Comparison of ENCODE assay signal across 15 mouse cellular contexts in the genomic region with DNA sequence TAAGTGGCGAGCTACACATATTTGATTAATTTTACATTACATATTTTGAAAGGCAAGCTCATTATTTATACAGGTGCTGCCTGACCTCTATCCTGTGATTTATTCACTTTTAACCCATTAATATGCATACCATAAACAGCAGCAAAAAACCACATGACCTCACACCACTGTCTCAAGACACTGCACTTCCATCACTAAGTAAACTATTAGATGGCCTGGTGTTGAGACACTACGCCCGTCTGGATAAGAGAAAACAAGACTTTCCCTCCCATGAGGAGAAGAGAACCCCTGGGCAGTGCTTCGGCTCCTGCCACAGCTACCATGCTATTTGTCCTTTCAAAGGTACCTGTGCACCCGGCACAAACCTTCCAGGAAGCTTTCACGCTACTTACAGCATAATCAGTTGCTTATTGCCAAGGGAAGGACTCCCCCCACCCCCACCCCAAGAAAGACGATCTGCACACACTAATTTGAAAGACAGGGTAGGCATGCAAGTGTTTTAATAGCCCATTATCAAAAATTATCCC.
DNase-seq lines count a peak whose midpoint lies in the region; ATAC-seq lines count a peak whose summit lies in the region.
"Had no signal": no experiment of that assay in that cellular context is flagged by ENCODE, and none has a peak within 500 bp of the region (broad histone marks: within the 10 kb centered on the region; RNA-seq: fewer than 3 reads in every experiment).

No protein-coding gene starts in this region.

- H3K9me3 ChIP-seq in embryonic facial prominence, embryonic 12.5 days = no peaks in the 10 kb centered on the region
- no peaks in the 10 kb centered on the region for H3K9me3 ChIP-seq in embryonic facial prominence, embryonic 10.5 days
- H3K9me3 ChIP-seq in hindbrain, embryonic 12.5 days (replicated peaks) = no peaks in the 10 kb centered on the region
- H3K9me3 ChIP-seq in hindbrain, embryonic 11.5 days (ENCODE audit: control insufficient read depth, low read length) = no peaks in the 10 kb centered on the region
- H3K9me3 ChIP-seq in limb, embryonic 12.5 days = no peaks in the 10 kb centered on the region
- no peaks in the 10 kb centered on the region for H3K9me3 ChIP-seq in limb, embryonic 10.5 days (replicated peaks)
- no peaks in the 10 kb centered on the region for H3K9me3 ChIP-seq in stomach, embryonic 14.5 days (ENCODE audit: control insufficient read depth, low read depth, low read length)

- peaks cover 48% of the 10 kb centered on the region for H3K4me1 ChIP-seq in embryonic facial prominence, embryonic 12.5 days
- H3K4me1 ChIP-seq in embryonic facial prominence, embryonic 10.5 days = peaks cover 48% of the 10 kb centered on the region
- H3K4me1 ChIP-seq in hindbrain, embryonic 12.5 days = peaks cover 28% of the 10 kb centered on the region
- no peaks in the 10 kb centered on the region for H3K4me1 ChIP-seq in hindbrain, embryonic 11.5 days (replicated peaks; ENCODE audit: control insufficient read depth, insufficient read depth, low read length)
- H3K4me1 ChIP-seq in limb, embryonic 12.5 days (replicated peaks) = peaks cover 49% of the 10 kb centered on the region
- H3K4me1 ChIP-seq in limb, embryonic 10.5 days = peaks cover 34% of the 10 kb centered on the region
- H3K4me1 ChIP-seq in stomach, embryonic 14.5 days (ENCODE audit: control insufficient read depth, insufficient read depth, low read length) = peaks cover 35% of the 10 kb centered on the region

- H3K4me2 ChIP-seq in embryonic facial prominence, embryonic 12.5 days (replicated peaks) = 0 out of 2 replicates have a peak overlapping the region, but pooled peaks have one; percentile 11
- no peak overlapping the region for H3K4me2 ChIP-seq in hindbrain, embryonic 12.5 days (replicated peaks)
- no peak overlapping the region for H3K4me2 ChIP-seq in hindbrain, embryonic 11.5 days (replicated peaks; ENCODE audit: low read depth, low read length)
- H3K4me2 ChIP-seq in limb, embryonic 12.5 days = no peak overlapping the region
- H3K4me2 ChIP-seq in stomach, embryonic 14.5 days (replicated peaks; ENCODE audit: low read depth, low read length) = no peak overlapping the region

- no peak for ATAC-seq in embryonic facial prominence, embryonic 12.5 days (ENCODE audit: insufficient number of reproducible peaks, insufficient read depth, low FRiP score, low TSS enrichment)
- ATAC-seq in hindbrain, embryonic 12.5 days (ENCODE audit: low FRiP score) = 0 out of 2 replicates have a peak, but pooled peaks have one; percentile 27
- no peak for ATAC-seq in hindbrain, embryonic 11.5 days (ENCODE audit: low FRiP score)
- ATAC-seq in limb, embryonic 12.5 days (ENCODE audit: insufficient number of reproducible peaks, insufficient read depth, low FRiP score, low TSS enrichment, low read depth) = no peak
- ATAC-seq in stomach, embryonic 14.5 days (ENCODE audit: insufficient number of reproducible peaks, insufficient read depth, low FRiP score, low read depth) = no peak
- ATAC-seq: hindbrain, embryonic 16.5 days had no signal

- no peak overlapping the region for H3K9ac ChIP-seq in embryonic facial prominence, embryonic 12.5 days
- no peak overlapping the region for H3K9ac ChIP-seq in hindbrain, embryonic 12.5 days
- no peak overlapping the region for H3K9ac ChIP-seq in hindbrain, embryonic 11.5 days (ENCODE audit: low read depth, low read length)
- no peak overlapping the region for H3K9ac ChIP-seq in limb, embryonic 12.5 days (replicated peaks)
- H3K9ac ChIP-seq in stomach, embryonic 14.5 days (replicated peaks; ENCODE audit: low read depth, low read length) = no peak overlapping the region
- H3K9ac ChIP-seq: forebrain, postnatal 0 days had no signal

- DNase-seq in embryonic facial prominence, embryonic 10.5 days (ENCODE audit: low spot score) = no peak
- DNase-seq in hindbrain, embryonic 11.5 days (ENCODE audit: low spot score) = no peak
- DNase-seq in limb, embryonic 10.5 days (ENCODE audit: low spot score) = no peak
- no peak for DNase-seq in spleen, postnatal 36 days (ENCODE audit: low spot score in 2 of 2)
- DNase-seq: adrenal gland, postnatal 25 days; cerebellum, adult 9-10 months; forebrain, postnatal 0 days; lung, postnatal 14 days; right cerebral cortex, postnatal 25 days; thymus, postnatal 25 days had no signal

- H3K36me3 ChIP-seq in embryonic facial prominence, embryonic 12.5 days = no peaks in the 10 kb centered on the region
- no peaks in the 10 kb centered on the region for H3K36me3 ChIP-seq in embryonic facial prominence, embryonic 10.5 days (replicated peaks)
- H3K36me3 ChIP-seq in hindbrain, embryonic 12.5 days = no peaks in the 10 kb centered on the region
- no peaks in the 10 kb centered on the region for H3K36me3 ChIP-seq in hindbrain, embryonic 11.5 days (ENCODE audit: control insufficient read depth, insufficient read depth, low read length)
- no peaks in the 10 kb centered on the region for H3K36me3 ChIP-seq in limb, embryonic 12.5 days
- H3K36me3 ChIP-seq in limb, embryonic 10.5 days = no peaks in the 10 kb centered on the region
- H3K36me3 ChIP-seq in stomach, embryonic 14.5 days (ENCODE audit: control insufficient read depth, insufficient read depth, low read length) = no peaks in the 10 kb centered on the region

- H3K27ac ChIP-seq in embryonic facial prominence, embryonic 12.5 days = peak overlapping the region; percentile 78
- H3K27ac ChIP-seq in embryonic facial prominence, embryonic 10.5 days (replicated peaks) = no peak overlapping the region
- peak overlapping the region; percentile 12; the same call in 1 of the 2 replicates for H3K27ac ChIP-seq in hindbrain, embryonic 12.5 days
- no peak overlapping the region for H3K27ac ChIP-seq in hindbrain, embryonic 11.5 days (ENCODE audit: low read depth, low read length)
- H3K27ac ChIP-seq in limb, embryonic 12.5 days = peak overlapping the region; percentile 47; the same call in 1 of the 2 replicates
- no peak overlapping the region for H3K27ac ChIP-seq in limb, embryonic 10.5 days
- H3K27ac ChIP-seq in stomach, embryonic 14.5 days (ENCODE audit: low read length) = peak overlapping the region; percentile 4; the same call in 1 of the 2 replicates

- WGBS in embryonic facial prominence, embryonic 12.5 days = 38% methylated on average over 7 of the region's 7 CpGs
- 52% methylated on average over 7 of the region's 7 CpGs for WGBS in embryonic facial prominence, embryonic 10.5 days
- WGBS in hindbrain, embryonic 12.5 days = 62% methylated on average over 7 of the region's 7 CpGs
- 62% methylated on average over 7 of the region's 7 CpGs for WGBS in hindbrain, embryonic 11.5 days
- 53% methylated on average over 7 of the region's 7 CpGs for WGBS in limb, embryonic 12.5 days
- 66% methylated on average over 7 of the region's 7 CpGs for WGBS in limb, embryonic 10.5 days
- WGBS in stomach, embryonic 14.5 days = 62% methylated on average over 7 of the region's 7 CpGs

- H3K4me3 ChIP-seq in embryonic facial prominence, embryonic 12.5 days = no peak overlapping the region
- H3K4me3 ChIP-seq in embryonic facial prominence, embryonic 10.5 days = no peak overlapping the region
- H3K4me3 ChIP-seq in hindbrain, embryonic 12.5 days = no peak overlapping the region
- H3K4me3 ChIP-seq in hindbrain, embryonic 11.5 days (ENCODE audit: low read depth, low read length) = no peak overlapping the region
- H3K4me3 ChIP-seq in limb, embryonic 12.5 days (replicated peaks) = no peak overlapping the region
- no peak overlapping the region for H3K4me3 ChIP-seq in limb, embryonic 10.5 days
- no peak overlapping the region for H3K4me3 ChIP-seq in stomach, embryonic 14.5 days (ENCODE audit: low read depth, low read length)

- no peaks in the 10 kb centered on the region for H3K27me3 ChIP-seq in embryonic facial prominence, embryonic 12.5 days
- no peaks in the 10 kb centered on the region for H3K27me3 ChIP-seq in embryonic facial prominence, embryonic 10.5 days (replicated peaks; ENCODE audit: low read depth, poor library complexity, severe bottlenecking)
- H3K27me3 ChIP-seq in hindbrain, embryonic 12.5 days = no peaks in the 10 kb centered on the region
- no peaks in the 10 kb centered on the region for H3K27me3 ChIP-seq in hindbrain, embryonic 11.5 days (ENCODE audit: control insufficient read depth, insufficient read depth, low read length)
- H3K27me3 ChIP-seq in limb, embryonic 12.5 days = no peaks in the 10 kb centered on the region
- no peaks in the 10 kb centered on the region for H3K27me3 ChIP-seq in limb, embryonic 10.5 days (ENCODE audit: low read depth, poor library complexity, severe bottlenecking)
- H3K27me3 ChIP-seq in stomach, embryonic 14.5 days (ENCODE audit: control insufficient read depth, insufficient read depth, low read length) = no peaks in the 10 kb centered on the region

Comparison
In these comparisons a context has a peak if more than half of its experiments do, and no peak if none do; other contexts are left out.
1. H3K27ac ChIP-seq: peak in embryonic facial prominence, embryonic 12.5 days (single experiment), hindbrain, embryonic 12.5 days (single experiment), limb, embryonic 12.5 days (single experiment) and stomach, embryonic 14.5 days (single experiment); none in embryonic facial prominence, embryonic 10.5 days (single experiment), hindbrain, embryonic 11.5 days (single experiment) and limb, embryonic 10.5 days (single experiment).